Mouse (Mus musculus) stomach, embryonic 14.5 days (tissue): ENCODE measurements around the gene C330021F23Rik. TPM values are rescaled to one million over a fixed set of nuclear protein-coding genes. Genes with fewer than 3 reads are reported as not detected.

Experiments used
- ATAC-seq: fragments of 200-750 bp; cut with Nextera tagmentation; 2 replicates; pipeline ENCODE4 v1.8.0; 2017; ENCODE audit warnings: low read depth, moderate TSS enrichment; ENCODE audit not compliant: insufficient number of reproducible peaks, insufficient read depth, low FRiP score
- H3K27ac ChIP-seq: fragments of 300-500 bp; sonication (generic); 2 replicates; pipeline ENCODE4 v1.5.1; 2014; ENCODE audit warnings: mild to moderate bottlenecking, low read length, moderate library complexity, mixed read lengths
- H3K27me3 ChIP-seq: fragments of 300-500 bp; sonication (generic); 2 replicates; pipeline ENCODE4 v1.6.1; 2014; ENCODE audit warnings: low read length, control low read depth, mixed read lengths; ENCODE audit not compliant: control insufficient read depth, insufficient read depth
- H3K36me3 ChIP-seq: fragments of 300-500 bp; sonication (generic); 2 replicates; pipeline ENCODE4 v1.6.1; 2014; ENCODE audit warnings: mild to moderate bottlenecking, control low read depth, low read length, moderate library complexity, mixed read lengths; ENCODE audit not compliant: control insufficient read depth, insufficient read depth
- H3K4me1 ChIP-seq: fragments of 300-500 bp; sonication (generic); 2 replicates; pipeline ENCODE4 v1.6.1; 2014; ENCODE audit warnings: low read length, control low read depth, mixed read lengths; ENCODE audit not compliant: control insufficient read depth, insufficient read depth
- H3K4me2 ChIP-seq: fragments of 300-500 bp; sonication (generic); replicated peaks from 2 replicates; pipeline ENCODE4 v1.6.1; 2014; ENCODE audit warnings: low read depth, low read length, control low read depth
- H3K4me3 ChIP-seq: fragments of 300-500 bp; sonication (generic); 2 replicates; pipeline ENCODE4 v1.5.1; 2014; ENCODE audit warnings: low read depth, low read length, control low read depth
- H3K9ac ChIP-seq: fragments of 300-500 bp; sonication (generic); replicated peaks from 2 replicates; pipeline ENCODE4 v1.6.1; 2014; ENCODE audit warnings: low read depth, mild to moderate bottlenecking, control low read depth, low read length, moderate library complexity, mixed read lengths
- H3K9me3 ChIP-seq: fragments of 300-500 bp; sonication (generic); 2 replicates; pipeline ENCODE4 v1.6.1; 2016; ENCODE audit warnings: low read depth, low read length, control low read depth; ENCODE audit not compliant: control insufficient read depth
- WGBS: fragments of 180-500 bp; shearing (Covaris S2); extraction: QIAGEN DNeasy Blood & Tissue Kit; methylation state at CpG from one replicate; pipeline ENCODE4 v1.1.7; 2014; 5-methylcytosine and 5-hydroxymethylcytosine counted together
- polyA plus RNA-seq: library from polyadenylated mRNA; unstranded; fragments of >200 nt; fragmentation: Nextera tagmentation; extraction: Ambion mirVana; gene quantifications from 2 replicates; pipeline ENCODE4 v1.2.1, GENCODE M21; 2014

C330021F23Rik gene
- polyA plus RNA-seq, 1 experiment from 2014 or later: 1.2 TPM

DNA sequence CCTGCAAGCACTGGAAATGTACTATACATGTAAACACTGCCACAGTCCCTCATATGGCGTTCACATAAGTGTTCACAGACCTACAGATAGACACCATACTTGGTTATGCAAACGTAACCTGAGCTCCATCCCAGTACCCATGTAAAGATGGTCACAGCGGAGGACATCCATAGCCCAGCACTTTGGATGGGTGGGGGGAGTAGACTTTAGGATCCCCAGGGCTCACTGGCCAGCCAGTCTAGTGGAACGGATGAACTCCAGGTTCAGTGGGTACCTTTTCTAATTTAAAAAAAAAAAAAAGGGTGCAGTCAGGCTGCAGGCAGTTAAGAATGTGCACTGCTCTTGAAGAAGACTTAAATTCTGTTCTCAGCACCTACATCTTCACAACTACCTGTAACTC lies 27.7 kb upstream of the C330021F23Rik start:
- H3K9me3 ChIP-seq: no peaks in the 10 kb centered on the region
- peaks cover 46% of the 10 kb centered on the region for H3K36me3 ChIP-seq
- H3K4me2 ChIP-seq: no peak overlapping the region
- WGBS: 85% methylated on average over 4 of the region's 4 CpGs
- no peak overlapping the region for H3K27ac ChIP-seq
- H3K4me3 ChIP-seq: no peak overlapping the region
- ATAC-seq: no peak
- no peaks in the 10 kb centered on the region for H3K4me1 ChIP-seq
- H3K27me3 ChIP-seq: no peaks in the 10 kb centered on the region
- H3K9ac ChIP-seq: no peak overlapping the region

DNA sequence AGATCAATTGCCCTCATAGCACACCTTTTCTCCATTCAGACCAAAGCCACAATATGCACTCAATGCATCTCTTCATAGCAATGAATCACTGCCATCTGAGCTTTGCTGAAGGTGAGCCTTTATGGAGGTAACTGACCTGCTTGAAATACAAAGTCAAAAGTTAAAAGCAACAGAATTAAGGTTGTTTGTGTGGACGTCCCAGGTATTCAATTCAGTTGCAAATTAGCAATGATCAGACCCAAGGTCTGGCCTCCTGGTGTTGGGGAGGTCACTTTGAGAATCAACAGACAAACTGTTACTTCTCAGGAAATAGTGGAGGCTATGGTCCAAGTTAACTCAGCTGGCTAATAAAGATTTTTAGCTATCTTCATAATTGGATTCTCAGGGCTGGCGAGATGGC lies 21.3 kb upstream of the C330021F23Rik start:
- Histone ChIP-seq H3K27me3 (no peaks in the 10 kb centered on the region), H3K4me2 (no peak overlapping the region), H3K27ac (no peak overlapping the region), H3K4me1 (no peaks in the 10 kb centered on the region), H3K9ac (no peak overlapping the region), H3K4me3 (no peak overlapping the region), H3K9me3 (no peaks in the 10 kb centered on the region), H3K36me3 (peaks cover 11% of the 10 kb centered on the region; the same call in 1 of the 2 replicates)
- ATAC-seq: no peak
- WGBS: 93% methylated on average over 2 of the region's 2 CpGs

DNA sequence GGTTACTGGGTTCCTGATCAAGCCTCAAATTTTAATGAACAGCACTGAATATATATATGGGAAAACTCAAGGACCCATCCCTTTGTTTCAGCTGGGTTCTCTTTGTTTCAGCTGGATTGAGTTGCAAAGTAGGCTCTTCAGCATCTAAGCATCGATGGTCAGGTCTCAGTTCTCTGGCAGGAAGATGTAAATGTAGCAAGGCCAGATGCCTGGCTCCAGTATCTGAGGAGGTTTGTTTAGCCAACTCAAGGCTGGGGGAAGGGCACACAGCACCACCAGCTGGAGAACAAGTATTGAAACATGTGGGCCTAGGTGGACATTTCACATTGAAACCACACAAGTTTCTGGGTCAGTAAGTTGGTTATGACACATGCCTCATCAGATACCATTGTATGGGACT lies 15.6 kb upstream of the C330021F23Rik start:
- Histone ChIP-seq H3K27me3 (no peaks in the 10 kb centered on the region), H3K4me2 (no peak overlapping the region), H3K9me3 (no peaks in the 10 kb centered on the region), H3K36me3 (no peaks in the 10 kb centered on the region), H3K27ac (no peak overlapping the region), H3K4me1 (no peaks in the 10 kb centered on the region), H3K9ac (no peak overlapping the region), H3K4me3 (no peak overlapping the region)
- 94% methylated on average over 1 of the region's 1 CpGs for WGBS
- no peak for ATAC-seq

DNA sequence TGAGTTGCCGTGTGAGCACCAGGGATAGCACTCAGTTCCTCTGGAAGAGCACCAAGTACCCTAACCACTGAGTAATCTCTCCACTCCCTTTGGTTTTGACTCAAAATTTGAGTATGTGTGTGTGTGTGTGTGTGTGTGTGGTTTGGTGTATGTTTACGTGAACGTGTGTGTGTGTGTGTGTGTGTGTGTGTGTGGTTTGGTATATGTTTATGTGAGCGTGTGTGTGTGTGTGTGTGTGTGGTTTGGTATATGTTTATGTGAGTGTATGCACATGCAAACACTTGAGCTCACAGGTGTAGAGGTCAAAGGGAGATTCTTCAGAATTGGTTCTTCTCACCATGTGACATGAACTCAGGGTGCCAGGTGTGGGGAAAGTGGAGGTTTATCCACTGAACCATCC lies 11.7 kb upstream of the C330021F23Rik start:
- WGBS: 63% methylated on average over 4 of the region's 4 CpGs
- Histone ChIP-seq H3K4me1 (no peaks in the 10 kb centered on the region), H3K9ac (no peak overlapping the region), H3K4me2 (no peak overlapping the region), H3K27me3 (no peaks in the 10 kb centered on the region), H3K27ac (no peak overlapping the region), H3K36me3 (no peaks in the 10 kb centered on the region), H3K4me3 (no peak overlapping the region), H3K9me3 (no peaks in the 10 kb centered on the region)
- peak; percentile 86 for ATAC-seq

DNA sequence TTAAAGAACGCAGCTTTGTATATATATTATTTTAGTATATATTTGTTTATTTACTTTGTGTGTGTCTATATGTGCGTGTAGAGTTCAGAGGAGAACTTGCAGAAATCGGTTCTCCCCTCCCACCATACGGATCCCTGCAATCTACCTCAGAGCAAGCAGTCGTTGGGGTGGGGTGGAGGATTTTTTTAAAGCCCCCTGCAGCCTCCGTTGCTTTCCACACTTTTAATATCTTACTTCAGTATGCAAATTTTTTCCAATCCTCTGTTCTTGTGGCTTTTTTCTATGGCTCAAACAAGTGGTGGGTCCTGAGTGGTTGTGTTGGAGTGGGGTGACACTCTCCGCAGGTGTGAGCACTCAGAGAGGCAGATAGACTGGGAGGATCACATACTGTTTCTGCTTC lies 588 bp downstream of the C330021F23Rik start:
- Histone ChIP-seq H3K9ac (no peak overlapping the region), H3K27me3 (no peaks in the 10 kb centered on the region), H3K36me3 (no peaks in the 10 kb centered on the region), H3K9me3 (no peaks in the 10 kb centered on the region), H3K4me3 (no peak overlapping the region), H3K4me1 (no peaks in the 10 kb centered on the region), H3K4me2 (peak overlapping the region; percentile 29; the same call in 1 of the 2 replicates), H3K27ac (no peak overlapping the region)
- 7% methylated on average over 7 of the region's 7 CpGs for WGBS
- no peak for ATAC-seq

DNA sequence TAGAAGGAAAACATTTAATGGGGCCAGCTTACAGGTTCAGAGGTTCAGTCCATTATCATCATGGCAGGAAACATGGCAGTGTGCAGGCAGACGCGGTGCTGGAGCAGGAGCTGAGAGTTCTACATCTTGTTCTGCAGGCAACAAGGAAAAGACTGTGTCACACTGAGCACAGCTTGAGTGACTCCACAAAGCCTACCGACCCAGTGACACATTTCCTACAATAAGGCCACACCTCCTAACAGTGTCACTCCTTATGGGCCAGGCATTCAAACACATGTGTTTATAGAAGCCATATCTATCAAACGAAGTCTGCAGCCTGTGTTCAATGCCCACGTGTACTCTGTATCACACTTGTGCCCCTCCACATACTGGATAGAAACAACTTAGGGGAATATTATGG lies 2.0 kb downstream of the C330021F23Rik start:
- Histone ChIP-seq H3K27ac (no peak overlapping the region), H3K9me3 (no peaks in the 10 kb centered on the region), H3K4me3 (no peak overlapping the region), H3K9ac (no peak overlapping the region), H3K4me2 (no peak overlapping the region), H3K36me3 (no peaks in the 10 kb centered on the region), H3K4me1 (no peaks in the 10 kb centered on the region), H3K27me3 (no peaks in the 10 kb centered on the region)
- no peak for ATAC-seq
- WGBS: 81% methylated on average over 5 of the region's 5 CpGs

GRCm38 (mm10) chr8:3574546-3574945 lies 6.8 kb downstream of the C330021F23Rik start:
- Histone ChIP-seq H3K9ac (no peak overlapping the region), H3K27ac (no peak overlapping the region), H3K9me3 (no peaks in the 10 kb centered on the region), H3K36me3 (no peaks in the 10 kb centered on the region), H3K4me3 (no peak overlapping the region), H3K4me2 (no peak overlapping the region), H3K4me1 (no peaks in the 10 kb centered on the region), H3K27me3 (no peaks in the 10 kb centered on the region)
- WGBS: 88% methylated on average over 3 of the region's 3 CpGs
- ATAC-seq: no peak

DNA sequence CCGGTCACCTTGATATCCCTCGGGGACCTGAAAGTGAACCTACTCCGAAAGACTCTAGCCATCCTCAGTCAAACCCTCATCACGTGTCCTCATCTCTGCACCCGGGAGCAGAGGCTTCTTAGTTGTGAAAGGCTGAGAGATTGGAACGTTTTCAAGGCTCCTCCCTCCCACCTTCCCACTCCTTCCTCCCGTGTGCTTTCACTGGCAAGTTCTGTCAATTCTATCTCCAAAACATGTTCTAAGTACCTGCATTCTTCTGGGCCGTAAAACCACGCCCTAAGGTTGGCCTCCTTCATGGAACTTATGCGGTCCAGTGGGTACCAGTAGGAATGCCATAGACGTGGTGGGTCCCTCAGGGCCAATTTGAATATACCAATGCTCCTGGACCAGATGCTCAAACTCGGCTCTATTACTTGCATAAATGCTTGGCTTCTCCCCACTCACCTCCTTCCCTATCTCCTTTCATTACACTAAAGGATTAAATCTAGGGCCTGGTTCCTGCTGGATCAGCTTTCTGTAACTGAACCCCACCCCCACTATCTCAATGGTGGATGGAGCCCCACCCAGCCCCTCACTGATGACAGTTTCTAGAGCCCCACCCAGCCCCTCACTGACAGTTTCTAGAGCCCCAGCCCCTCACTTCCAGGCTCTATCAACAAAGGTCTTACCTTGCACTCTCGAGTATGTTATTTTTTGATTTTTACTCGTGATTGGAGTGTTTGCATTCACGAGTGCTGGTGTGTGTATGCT lies 8.6 kb downstream of the C330021F23Rik start:
- H3K36me3 ChIP-seq: no peaks in the 10 kb centered on the region
- H3K27me3 ChIP-seq: no peaks in the 10 kb centered on the region
- no peaks in the 10 kb centered on the region for H3K9me3 ChIP-seq
- H3K4me1 ChIP-seq: no peaks in the 10 kb centered on the region
- H3K4me2 ChIP-seq: no peak overlapping the region
- ATAC-seq: no peak
- H3K9ac ChIP-seq: no peak overlapping the region
- 69% methylated on average over 15 of the region's 15 CpGs for WGBS
- H3K4me3 ChIP-seq: no peak overlapping the region
- no peak overlapping the region for H3K27ac ChIP-seq
